Mouse (Mus musculus): ENCODE results near the gene Tapbp.
A peak's percentile ranks its signal among the peaks of the same experiment; 100 is the strongest.

Tapbp gene

DNA sequence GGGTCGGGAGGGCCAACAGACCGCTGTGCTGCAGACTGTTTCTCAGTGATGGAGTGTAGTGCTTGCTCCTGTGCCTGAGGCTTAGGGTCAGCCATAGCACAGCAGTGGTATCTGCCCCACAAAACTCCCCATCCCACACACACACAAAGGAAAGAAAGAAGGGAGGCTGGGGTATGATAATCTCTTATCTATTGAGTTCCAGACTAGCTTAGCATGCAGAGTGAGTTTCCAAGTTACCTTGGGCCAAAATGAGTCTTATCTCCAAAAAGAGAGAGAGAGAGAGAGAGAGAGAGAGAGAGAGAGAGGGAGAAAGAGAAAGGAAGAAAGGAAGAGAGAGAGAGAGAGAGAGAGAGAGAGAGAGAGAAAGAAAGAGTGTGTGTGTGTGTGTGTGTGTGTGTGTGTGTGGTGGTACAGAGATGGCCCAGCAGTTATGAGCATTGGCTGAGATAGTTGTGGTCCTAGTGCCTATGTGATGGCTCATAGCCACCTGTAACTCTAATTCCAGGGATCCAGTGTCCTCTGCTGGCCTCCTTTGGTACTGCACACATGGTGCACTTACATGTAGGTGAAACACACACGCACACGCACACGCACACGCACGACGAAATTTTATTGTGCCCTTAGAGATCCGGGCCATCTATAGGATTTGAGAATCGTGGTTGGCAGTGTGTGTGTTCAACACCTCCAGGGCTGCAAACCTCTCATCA, 9.0 kb downstream of the Tapbp start:
- DNase-seq, result peak in 1 of 2 experiments; percentile 50

DNA sequence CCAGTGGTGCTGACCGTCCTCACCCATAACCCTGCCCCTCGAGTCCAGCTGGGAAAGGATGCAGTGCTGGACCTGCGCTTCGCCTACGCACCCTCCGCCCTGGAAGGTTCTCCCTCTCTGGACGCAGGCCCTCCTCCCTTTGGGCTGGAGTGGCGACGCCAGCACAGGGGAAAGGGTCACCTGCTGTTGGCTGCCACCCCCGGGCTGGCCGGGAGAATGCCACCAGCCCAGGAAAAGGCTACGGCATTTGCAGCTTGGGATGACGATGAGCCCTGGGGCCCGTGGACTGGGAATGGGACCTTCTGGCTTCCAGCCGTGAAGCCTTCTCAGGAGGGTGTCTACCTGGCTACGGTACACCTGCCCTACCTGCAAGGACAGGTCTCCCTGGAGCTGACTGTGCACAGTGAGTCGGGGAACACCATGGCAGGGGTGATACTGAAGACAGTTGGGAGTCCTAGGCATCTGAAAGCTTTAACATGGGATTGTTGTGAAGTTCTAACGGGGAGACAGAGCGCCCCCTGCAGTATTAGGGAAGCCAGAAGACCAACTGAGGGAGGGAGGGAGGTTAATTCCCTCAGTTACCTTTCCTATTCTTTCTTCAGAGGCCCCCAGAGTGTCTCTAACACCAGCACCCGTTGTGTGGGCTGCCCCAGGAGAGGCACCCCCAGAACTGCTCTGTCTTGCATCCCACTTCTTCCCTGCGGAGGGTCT, 9.9 kb downstream of the Tapbp start:
- no peak for DNase-seq

DNA sequence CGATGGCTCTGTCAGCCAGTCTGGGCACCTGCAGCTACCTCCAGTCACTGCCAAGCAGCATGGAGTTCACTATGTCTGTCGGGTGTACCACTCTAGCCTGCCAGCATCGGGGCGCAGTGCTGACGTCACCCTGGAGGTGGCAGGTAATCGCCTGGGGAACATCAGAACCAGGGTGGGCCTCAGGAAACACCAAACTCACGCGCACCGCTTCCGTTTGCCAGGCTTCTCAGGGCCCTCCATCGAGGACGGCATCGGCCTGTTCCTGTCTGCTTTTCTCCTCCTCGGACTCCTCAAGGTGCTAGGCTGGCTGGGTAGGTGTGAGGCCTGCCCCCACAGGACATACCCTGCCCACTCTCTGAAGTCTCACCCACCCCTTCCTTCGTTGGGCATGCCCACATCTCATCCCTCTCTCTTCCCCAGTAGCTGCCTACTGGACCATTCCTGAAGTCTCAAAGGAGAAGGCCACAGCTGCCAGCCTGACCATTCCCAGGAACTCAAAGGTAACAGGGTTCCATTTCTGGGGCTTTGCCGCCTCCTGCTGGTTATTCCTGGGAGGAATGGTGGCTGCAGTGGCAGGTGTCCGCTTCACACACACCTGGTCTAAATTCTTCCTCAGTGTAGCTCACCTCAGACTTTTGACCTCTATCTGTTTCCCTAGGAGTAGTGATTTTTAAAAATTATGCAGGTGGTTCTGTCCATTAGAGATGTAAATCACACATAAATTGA, 10.7 kb downstream of the Tapbp start:
- DNase-seq, result no peak

DNA sequence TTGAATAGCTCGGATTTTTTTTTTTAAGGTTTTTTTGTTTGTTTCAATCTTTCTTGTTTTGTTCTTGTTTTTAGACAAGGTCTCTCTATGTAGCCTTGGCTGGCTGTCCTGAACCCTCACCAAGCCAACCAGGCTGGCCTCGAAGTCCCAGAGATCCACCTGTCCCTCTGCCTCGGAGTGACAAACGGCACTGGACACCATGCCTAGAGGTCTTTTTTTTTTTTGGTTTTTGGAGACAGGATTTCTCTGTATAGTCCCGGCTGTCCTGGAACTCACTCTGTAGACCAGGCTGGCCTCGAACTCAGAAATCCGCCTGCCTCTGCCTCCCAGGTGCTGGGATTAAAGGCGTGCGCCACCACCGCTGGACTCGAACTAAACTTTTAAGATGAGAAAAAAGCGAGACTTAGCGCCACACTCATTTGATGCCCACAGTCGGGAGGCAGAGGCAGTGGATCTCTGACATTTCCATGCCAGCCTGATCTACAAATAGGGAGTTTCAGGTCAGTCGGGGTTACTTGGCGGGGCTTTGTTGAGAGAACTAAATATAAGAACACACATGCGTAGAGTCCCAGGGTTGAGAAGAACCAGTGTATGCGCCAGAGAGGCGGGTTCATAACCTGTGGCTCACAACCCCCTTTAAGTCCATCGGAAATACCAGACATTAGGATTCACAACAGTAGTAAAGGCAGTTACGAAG, 12.7 kb downstream of the Tapbp start:
- DNase-seq, result no peak

DNA sequence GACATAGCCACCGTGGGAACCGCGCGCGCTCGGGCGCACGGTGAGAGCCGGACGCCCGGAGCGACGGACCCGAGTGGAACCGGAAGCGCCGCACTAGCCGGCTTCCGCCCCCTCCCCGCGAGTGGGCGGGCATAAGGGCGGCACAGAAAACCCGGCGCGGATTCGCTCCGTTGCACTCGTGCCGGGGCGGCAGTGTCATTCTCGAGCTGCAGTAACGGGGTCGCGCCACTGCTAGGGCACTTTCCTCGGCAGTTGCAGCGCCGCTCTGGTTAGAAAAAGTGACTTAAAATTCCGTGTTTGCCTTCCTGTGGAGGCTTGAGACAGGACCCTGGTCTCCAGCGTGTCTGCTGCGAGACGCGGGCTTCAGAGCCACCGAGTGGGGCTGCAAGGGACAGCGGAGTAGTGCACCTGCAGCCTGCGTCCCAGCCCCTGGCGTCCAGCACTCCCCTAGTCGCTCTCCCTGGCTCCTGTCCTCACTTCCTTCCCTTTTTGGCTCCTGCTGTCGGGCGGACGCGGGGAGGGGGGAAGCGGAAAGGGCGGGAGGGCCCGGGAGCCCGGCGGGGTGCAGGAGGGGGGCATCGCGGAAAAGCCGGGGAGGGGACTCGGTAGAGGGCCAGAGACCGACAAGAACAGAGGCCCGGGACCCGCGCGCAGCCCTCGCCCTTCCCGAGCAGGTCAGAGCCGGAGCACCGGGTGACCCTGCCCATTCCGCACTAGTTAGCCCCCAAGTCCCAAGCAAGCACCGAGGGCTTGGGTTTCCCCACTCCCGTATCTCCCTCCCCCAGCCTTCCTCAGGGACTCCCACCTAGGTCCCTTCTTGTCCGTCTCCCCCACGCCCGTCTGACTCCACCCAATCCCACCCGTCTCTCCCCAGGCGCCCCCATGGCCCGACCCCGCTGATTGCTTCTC, 13.9 kb downstream of the Tapbp start, which contains the start of gene Rgl2:
Gene Rgl2, plus strand, starts transcription at position 173 of the 909 bp plus-strand sequence.
- peak; percentile 87 to 94 for DNase-seq

DNA sequence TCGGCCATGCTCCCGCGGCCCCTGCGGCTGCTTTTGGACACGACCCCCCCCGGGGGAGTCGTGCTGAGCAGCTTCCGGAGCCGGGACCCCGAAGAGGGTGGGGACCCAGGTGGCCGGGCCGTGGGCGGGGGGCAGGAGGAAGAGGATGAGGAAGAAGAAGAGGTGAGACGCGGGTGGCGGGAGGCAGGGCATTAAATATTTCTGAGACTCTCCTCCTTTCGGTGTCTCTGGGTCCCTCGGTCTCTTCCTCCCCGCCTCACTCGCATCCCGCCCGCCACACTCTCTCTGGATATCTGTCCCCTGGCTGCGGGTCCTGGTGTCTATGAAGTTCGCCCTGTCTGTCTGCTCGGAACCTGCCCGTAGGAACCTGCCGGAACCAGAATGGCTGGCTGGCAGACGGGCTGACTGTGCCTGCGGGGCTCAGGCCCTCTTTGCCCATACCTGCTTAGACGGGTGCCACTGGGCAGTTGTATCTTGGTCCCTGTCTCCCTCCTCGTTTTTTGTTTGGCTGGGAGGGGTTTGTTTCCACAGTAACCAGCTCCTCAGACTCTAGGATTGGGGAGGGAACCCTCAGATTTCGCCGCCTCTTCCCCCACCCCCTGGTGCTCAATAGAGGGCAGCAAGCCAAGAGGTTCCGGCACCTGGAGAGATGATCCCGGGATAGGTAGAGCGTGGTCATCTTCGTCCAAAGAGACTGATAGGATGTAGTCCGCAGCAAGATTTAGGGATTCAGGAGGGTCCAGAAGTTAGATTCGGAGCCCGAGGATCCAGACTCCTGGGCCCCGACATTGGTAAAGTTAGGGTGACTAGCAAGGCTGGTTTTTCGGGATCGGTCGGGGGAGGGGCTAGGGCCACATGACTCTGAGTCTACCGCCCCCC, 14.8 kb downstream of the Tapbp start:
- DNase-seq, result peak; percentile 57 to 63

DNA sequence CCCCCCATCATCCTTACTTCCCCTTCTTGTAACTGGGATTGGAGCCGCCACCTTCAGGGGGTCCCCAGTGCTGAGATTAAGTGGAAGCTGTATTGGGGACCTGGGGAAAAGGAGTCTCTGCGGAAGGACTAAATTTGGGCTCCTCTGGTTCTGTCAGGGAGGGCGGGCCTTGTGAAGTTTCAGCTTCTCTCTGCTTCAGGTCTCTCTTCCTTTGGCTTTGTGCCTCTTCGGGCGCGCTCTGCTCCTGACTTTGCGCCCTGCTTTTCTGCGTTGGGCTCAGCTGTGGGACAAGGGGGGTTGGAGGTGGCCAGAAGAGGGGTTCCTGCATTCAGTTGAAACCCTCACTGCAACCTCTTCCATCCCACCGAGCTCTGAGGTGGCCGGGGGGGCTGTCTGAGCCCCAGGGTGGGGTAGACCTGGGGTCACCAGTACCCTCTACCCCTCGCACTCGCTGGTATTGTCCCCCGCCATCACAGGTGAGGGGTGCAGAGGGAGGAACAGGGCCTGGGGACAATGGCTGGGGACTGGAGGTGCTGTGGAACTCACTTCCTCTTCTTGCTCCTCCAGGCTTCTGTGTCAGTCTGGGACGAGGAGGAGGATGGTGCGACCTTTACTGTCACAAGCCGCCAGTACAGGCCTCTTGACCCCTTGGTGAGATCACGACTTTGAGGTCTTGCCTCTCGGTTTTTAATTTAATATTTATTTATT, 15.6 kb downstream of the Tapbp start:
- DNase-seq, result no peak

DNA sequence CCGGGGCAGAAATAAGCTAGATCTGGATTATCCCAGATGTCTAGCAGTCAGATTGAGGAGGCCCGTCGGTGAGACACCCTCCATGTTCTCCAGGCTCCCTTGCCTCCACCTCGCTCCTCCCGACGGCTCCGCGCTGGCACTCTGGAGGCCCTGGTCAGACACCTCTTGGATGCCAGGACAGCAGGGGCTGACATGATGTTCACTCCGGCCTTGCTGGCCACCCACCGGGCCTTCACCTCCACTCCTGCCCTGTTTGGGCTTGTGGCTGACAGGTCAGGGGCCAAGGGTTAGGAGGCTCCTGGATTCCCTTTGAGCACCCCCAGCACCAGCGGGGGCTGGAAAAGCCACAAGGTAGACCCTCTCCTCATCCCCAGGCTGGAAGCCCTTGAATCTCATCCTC, 16.2 kb downstream of the Tapbp start:
- no peak for DNase-seq

DNA sequence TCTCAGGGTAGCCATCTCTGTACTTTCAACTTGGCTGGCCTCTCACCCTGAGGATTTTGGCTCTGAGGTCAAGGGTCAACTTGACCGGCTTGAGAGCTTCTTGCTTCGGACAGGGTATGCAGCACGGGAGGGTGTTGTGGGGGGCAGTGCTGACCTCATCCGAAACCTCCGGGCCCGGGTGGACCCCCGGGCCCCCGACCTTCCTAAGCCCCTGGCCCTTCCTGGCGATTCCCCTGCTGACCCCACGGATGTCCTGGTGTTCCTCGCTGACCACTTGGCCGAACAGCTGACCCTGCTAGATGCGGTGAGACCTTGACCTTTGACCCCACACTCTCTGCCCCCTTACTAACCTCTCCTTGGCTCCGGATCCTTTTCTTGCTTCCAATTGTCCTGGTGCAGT, 16.7 kb downstream of the Tapbp start:
- DNase-seq, result no peak

DNA sequence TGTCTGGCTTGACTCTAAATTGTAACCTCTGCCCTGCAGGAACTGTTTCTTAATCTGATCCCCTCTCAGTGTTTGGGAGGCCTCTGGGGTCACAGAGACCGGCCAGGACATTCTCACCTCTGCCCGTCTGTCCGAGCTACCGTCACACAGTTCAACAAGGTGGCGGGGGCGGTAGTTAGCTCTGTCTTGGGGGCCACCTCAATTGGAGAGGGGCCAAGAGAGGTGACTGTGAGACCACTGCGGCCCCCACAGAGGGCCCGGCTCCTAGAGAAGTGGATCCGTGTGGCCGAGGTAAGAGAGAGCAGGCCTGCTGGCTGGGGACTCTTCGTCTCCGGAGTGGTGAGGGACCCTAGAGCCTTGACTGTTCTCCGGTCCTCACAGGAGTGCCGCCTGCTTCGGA, 17.3 kb downstream of the Tapbp start:
- DNase-seq, result no peak

DNA sequence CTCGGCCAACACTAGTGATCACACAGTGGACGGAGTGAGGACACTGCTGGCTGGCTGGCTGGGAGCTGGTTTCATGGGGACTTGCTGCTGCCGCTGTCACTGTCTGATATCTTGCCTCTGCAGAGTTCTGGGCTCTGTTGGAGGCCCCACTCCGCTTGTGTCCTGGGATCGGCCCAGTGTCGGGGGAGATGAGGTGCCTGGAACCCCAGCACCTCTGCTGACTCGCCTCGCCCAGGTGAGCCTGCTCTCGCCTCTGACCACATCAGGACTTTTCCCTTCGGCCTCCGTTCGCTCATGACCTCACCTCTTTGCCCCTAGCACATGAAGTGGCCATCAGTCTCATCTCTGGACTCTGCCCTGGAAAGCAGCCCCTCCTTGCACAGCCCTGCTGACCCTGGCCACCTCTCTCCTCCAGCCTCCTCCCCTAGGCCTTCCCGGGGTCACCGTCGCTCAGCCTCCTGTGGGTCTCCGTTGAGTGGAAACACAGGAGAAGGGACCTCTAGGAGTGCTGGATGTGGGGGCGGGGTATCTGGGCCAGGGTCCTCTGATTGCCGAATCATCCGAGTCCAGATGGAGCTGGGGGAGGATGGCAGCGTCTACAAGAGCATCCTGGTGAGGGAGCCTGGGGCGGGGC, 19.8 kb downstream of the Tapbp start:
- no peak for DNase-seq

DNA sequence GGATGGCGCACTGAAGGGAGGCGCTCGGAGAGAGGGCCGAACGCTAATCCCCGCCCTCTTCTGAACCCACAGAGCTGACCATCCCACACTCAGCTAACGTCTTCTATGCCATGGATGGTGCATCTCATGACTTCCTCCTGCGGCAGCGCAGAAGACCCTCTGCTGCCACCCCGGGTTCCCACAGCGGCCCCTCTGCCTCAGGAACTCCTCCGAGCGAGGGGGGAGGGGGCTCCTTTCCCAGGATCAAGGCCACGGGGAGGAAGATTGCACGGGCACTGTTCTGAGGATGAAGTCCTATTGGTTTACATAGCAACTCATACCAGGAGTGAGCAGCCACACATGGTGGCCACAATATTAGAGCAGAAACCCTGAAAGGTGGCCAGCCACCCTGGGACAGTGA, 21.3 kb downstream of the Tapbp start:
- DNase-seq, result no peak

DNA sequence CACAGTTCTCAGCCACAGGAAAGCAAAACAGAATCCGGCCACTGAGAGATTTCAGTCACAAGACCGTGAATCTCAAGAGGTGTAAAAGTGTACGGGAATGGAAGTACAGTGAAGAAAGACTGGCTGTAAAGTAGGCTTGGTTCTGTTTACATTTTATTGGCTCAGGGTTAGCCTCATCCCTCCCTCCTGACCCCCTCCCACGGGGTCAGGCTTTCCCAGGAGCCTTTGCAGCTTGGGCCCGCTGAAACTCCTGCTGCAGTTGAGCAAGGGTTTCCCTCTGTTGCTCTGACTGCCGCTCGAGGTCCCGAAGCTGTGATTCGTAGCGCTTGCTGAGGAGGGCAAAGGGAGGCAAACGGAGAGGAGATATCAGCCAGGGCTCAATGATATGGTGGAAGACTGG, 23.1 kb downstream of the Tapbp start:
- no peak for DNase-seq

DNA sequence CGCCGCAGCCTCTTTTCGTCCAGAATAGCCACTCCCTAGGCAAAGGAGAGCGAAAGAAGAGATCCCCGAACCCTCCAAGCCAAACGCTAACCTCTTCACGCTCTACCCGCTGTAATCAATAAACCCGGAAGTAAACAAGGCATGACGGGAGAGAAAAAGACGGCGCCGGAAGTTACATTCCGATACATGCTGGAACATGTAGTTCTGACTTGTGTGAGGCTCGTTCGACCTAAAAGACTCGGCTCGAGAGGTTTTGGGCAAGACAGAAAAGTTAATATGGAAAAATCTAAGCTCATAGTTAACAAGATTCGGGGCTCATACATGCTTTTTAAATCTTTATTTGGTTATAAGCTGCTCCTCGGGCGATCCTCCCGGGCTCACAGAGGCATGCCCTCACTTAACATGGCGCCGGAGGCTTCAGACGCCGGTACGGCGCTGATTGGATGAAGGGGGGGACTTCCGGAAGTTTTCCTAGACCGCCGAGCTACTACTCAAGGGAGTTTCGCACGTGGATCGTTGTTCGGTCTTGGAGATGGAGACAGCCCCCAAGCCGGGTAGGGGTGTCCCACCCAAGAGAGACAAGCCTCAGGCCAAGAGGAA, 24.6 kb downstream of the Tapbp start, which contains the start of the genes Pfdn6 and Wdr46:
Gene Pfdn6, minus strand, starts transcription at position 138 of the 600 bp plus-strand sequence.
Gene Wdr46, plus strand, starts transcription at position 455 of the 600 bp plus-strand sequence.
- DNase-seq, result peak; percentile 67 to 88

DNA sequence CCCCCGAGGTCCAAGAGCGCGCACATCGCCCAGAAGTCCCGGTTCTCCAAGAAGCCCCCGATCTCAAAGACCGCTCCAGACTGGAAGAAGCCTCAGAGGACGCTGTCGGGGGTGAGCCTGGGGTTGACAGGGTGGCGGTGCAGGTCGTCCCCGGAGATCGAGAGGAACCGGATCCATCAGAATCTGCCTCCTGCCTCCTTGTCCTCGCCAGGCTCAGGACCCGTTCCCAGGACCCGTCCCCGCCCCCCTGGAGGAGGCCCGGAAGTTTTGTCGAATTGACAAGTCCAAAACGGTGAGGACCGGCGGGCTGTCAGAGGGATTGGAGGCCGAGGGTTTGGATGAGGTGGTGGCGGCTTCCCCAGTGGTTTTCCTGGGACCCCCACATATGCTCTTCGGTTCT, 25.3 kb downstream of the Tapbp start:
- DNase-seq, result no peak

DNA sequence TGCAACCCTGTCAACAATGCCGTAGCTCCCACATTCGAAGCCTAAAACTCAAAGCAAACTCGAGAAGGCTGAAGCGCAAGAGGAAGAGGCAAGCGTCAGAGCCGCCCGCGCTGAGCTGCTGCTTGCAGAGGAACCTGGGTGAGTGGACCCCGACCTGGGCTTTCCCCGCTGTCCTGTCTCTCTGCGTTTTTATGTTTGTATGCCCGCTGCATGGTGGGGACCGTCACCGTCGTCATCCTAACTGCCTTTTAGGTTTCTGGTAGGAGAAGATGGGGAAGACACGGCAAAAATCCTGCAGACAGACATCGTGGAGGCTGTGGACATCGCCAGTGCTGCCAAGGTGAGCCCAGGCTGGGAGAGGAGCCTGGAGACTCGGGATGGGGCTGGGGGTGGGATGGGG, 25.7 kb downstream of the Tapbp start:
- DNase-seq, result no peak

DNA sequence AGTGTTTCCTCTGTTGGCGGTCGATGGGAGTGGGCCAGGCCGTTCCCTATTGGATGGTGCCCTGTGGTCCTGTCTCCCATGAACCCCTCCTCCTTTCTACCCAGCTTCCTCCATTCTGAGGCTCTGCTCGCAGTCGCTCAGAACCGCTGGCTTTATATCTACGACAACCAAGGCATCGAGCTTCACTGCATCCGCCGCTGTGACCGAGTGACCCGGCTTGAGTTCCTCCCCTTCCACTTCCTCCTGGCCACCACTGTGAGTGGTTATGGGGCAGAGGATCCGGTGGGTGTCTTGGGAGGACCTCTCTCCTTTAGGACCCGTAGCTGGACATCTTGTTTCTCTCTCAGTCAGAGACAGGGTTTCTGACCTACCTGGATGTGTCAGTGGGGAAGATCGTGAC, 27.8 kb downstream of the Tapbp start:
- DNase-seq, result no peak

DNA sequence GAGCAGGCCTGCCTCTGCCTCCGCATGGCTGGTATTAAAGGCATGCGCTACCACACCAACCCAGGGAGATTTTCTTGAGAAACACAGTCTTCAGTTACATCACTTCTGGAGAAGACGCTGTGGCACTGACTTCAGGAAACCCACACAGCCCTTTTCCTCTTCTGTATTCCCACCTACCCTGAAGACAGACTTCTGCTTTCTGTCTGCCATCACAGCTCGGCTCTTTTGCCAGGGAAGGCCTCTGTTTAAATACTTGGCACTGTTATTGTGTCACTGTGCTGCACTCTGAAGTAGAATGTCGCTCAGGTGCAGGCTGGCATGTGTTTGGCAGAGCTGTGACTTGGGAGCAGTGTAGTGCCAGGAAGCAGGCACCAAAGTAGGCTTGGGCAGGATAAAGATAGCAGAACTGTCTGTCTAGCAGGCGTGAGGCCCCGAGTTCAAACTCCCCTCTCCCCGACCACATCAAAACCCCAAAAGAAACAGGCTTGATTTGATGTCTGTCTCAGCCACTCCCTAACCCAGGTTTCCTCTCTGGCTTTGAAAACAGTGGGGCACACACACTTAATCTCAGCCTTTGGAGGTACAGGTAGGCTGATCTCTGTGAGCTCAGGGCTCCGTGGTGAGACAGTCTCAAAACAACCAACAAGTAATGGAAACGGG, 31.9 kb downstream of the Tapbp start:
- no peak for DNase-seq

All from spleen, adult 18-20 months (tissue).